Mouse (Mus musculus): ENCODE results near the gene Gins2.

DNA sequence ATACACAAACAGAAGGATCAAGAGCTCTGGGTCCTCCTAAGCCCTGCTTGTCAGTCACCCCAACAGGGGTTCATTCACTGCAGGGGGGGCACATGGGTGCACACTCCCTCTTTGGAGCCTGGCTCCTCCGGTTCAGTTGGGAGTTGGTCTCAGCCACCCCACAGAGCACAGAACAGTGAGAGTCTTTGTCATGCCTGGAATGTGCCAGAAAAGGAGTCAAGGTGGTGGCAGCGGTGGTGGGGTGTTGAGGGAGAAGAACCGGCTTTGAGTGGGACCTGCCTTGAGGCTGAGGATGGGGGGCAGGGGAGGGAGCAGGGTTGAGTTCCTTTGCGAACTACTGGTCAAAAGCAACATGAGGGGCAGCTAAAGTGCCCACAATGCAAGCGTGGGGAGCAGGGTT, 40.9 kb upstream of the Gins2 start:
- TF ChIP-seq POLR2A (IDR thresholded peaks at IDR 0.05; ENCODE audit: borderline replicate concordance, extremely low read depth, low read depth, low read length) (no peak), CTCF (IDR thresholded peaks at IDR 0.05; ENCODE audit: insufficient read depth, low read length) (no peak)

Data from lung, adult 2 months (tissue).